Mouse (Mus musculus) embryo, embryonic 11.5 days (tissue): ENCODE results near the gene Rbm3.

Source experiments
- DNase-seq: peaks from one replicate; pipeline ENCODE4 v3.0.0-alpha.2; 2012; ENCODE audit warnings: low read depth, low spot score

Gene Rbm3

DNA sequence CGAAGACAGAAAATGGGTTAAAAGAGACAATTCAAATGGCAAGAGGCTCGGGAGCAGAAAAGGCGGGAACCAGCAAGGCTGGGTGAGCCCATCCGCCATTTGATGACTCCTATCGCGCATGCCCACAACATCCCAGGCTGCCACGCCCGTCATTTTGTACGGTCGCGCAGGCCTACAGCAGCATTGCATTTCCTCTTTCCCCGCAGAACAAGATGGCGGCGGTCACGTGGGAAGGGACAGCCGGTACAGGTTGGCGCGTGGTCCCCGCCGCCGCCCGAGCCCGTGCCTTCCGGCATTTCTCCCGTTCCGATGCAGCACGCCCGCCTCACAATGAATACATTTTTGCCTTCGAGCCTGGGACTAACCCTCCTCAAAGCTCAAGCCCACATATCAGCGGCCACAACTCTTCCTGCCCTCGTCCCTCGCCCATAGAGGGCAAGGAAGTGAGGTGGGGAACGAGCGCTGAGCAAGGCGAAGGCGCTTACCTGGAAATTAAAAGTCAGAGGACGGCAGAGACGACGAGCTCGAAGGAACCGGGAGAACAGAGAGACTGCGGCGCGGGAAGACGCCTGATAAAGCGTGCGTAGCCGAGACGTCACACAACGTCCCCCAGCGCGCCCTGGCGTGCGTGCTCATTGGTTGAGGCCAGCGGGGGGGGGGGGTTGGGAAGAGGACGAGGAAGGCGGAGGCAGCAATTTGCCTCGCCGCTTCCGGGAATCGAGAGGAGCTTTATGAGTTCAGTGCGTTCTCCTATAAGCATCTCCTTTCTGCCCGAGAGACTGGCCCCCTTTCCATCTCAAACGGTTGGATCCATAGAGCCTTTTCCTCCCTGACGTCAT, at the start of gene Rbm3:
Gene Rbm3, minus strand, starts transcription at position 728 of the 839 bp plus-strand sequence.
- DNase-seq = peak; percentile 82

DNA sequence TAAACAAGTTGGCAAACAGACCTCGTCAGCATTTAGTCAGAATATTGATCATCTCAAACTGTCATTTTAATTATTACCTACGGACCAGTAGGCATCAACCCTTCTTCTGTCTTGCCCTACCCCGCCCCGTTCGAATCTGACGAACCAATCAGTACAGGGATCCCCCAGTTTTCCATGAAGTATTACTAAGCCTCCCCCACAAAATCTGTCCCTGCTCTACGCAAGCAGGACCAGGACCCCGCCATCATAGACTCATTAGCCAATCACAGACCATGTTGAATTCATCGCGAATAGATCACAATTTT, 47.7 kb upstream of the Rbm3 start, which contains the start of gene Ebp:
Gene Ebp, minus strand, starts transcription at position 94 of the 305 bp plus-strand sequence.
- DNase-seq = no peak

DNA sequence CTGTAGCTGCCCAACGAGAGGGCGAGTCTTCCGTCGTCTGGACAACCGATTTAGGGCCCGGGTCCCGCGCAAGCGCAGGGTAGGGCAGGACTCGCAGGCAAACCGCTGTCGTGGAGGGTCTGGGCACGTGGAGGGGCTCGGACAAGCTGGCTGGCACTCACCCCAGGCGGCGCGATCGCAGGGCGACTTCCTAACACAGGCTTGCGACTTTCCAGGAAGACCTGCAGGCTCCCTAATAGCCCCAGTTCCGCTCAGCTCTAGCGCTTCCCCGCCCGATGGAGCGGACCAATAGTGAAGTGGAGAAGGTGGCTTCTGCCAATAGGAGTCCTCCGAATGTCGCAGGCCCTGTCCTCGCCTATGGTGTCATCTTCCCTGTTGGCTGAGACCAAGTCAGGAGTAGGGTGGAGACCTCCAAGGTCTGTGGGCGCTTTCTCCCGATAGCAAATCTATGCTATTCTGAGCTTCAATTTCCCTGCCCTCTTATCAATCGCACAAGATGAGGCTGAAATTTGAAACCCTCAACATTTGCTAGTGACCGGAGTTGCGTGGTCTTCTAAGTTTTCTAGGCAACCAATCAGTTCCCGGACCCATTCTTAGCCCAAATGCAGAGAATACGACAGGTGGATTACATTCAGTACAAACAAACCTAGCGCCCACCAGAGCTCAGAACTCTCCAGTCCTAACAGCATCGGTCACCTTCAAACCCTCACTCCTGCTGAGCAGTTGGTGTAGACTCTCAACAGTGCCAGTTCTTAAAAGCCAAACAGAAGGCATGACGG, 47.1 kb upstream of the Rbm3 start:
- peak; percentile 46 for DNase-seq

DNA sequence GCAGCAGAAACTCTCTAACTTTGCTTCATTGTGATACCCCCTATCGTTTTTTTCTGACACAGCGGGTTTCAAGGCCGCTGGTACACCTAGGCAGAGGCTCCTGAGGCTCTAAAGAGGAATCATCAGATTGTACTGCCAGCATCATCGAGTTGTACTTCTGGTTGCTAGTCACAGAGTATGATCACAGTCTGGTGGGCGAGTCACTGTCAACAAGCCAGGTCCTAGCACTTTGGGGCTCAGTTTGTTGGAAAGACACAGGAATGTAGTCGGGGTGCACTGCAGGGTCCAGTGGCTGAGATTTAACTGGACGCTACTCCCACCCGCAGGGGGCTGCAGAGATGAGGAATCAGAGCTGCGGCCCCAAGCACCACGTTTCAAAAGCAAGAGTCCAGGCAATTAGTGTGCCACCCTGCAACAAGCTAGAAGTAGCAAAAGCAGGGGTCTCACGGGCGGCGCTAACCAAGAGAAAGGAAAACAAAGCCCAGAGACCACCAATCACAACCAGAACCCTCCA, 46.5 kb upstream of the Rbm3 start:
- DNase-seq = no peak

DNA sequence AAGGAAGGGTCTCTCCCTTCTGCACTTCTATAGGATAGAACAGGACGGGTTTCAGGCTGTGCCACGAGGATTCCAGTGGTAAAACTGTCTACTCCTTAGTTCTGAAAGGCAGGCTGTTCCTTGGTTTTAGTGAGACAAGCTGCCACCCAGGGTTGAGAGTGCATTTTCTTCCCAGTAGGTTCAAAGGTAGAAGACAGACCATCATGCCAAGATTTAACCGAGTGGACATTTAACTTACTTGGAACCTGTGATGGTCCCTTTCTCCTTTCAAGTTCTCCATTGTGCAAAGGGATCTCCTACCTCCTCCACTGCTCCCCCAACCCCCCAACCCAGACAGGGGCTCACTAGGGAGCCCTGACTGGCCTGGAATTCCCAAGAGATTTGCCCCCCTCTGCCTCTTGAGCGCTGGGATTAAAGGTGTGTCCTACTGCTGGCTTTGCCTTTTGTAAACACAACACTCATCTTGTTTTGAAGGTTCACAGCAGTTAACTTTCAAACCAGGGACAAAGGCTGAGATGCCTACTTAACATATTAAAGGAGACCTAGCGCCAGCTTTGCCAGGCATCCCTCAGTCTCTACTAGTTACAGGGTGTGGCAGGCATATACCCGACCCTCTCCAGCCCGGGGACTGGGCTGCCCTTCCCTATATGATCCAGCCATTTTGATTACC, 37.3 kb upstream of the Rbm3 start:
- no peak for DNase-seq

DNA sequence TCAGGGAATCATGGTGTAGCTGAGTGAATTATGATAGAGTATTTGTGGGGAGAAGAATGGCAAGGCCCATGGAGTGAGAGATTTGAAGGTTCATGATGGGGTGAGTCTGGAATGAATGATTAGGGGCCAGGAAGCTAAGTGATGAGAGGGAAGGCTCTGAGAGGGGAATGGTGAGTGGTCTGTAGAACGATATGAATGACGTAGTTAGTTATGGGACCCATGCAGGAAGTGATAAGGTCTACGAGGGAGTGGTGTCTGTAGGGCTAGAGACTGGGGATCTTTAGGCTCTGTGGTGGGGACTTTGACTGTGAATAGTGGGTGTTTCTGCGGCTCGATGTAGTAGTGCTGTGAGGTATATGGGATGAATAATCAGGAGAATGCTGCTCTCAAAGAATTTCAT, 34.0 kb upstream of the Rbm3 start:
- no peak for DNase-seq

DNA sequence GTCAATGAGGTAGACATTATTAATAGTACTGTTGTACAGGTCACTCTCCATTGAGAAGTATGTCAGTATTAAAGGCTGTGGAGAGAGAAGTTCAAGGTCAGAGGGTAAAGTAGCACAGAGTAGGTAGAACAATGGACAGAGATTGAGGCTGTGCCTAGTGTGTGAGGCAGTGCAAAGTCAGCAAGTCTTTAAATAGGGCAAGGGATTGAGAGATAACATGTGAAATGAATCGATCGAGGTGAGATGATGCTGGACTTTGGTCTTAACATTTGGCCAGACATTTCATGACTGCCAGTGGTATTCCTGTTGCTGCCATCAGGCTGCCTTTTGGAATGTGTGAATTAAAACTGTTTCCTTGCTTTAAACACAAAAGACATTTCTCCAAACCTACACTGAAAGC, 33.2 kb upstream of the Rbm3 start:
- DNase-seq = no peak

DNA sequence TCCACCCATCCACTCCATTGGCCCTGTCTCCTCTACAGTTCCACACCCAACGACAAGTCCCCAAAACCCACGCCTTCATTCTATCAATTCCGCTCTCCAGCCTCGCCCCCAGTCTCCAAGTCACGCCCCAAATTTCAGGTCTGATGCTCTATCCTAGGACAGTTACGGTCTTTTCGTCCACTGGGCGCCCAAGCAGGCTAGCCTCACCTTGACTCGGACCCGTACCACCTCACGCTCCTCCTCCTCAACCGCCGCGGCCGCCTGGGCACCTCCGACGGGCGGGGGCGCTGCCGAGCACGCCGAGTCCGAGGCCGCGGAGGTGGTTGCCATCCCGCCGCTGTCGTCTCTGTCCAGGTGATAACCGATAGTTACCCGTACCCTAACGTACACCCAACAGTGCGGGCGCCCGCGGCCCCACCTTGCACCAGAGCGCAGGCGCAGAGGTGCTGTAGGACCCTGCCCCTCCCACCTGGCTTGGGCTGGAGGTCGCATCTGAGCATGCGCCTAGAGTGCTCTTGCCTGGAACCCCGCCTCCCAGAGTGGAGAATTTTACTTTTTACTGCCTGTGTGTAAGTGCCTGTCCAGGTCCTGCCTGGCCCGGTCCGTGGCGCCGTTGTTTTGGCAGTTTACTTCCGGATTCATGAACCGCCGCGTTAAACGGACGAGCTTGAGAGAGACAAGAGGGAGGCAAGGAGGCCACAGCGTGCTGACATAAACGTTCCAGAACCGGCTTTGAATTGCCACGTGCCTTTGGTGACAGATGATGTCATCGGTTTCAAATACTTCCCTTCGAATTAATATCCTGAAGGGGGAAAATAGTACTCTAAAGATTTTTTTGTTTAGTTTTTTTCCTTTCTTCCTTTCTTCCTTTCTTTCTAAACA, 30.1 kb upstream of the Rbm3 start, which contains the start of gene Tbc1d25:
Gene Tbc1d25, minus strand, starts transcription at position 678 of the 882 bp plus-strand sequence.
- DNase-seq = peak; percentile 73

DNA sequence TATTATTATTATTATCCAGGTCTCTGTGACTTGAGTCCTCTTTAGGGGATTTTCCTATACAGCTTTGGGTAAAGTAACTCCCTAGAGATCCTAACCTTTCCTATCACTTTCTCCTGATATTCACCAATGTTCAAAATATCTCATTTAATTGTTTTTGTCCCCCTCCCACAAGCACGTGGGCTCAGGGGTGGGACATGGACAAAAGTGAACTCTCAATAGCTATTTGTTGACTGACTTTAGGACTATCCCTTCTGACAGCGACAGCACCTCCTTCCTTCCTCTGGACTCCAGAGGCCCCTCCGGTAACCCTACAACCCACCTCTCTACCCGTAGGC, 29.5 kb upstream of the Rbm3 start:
- no peak for DNase-seq

DNA sequence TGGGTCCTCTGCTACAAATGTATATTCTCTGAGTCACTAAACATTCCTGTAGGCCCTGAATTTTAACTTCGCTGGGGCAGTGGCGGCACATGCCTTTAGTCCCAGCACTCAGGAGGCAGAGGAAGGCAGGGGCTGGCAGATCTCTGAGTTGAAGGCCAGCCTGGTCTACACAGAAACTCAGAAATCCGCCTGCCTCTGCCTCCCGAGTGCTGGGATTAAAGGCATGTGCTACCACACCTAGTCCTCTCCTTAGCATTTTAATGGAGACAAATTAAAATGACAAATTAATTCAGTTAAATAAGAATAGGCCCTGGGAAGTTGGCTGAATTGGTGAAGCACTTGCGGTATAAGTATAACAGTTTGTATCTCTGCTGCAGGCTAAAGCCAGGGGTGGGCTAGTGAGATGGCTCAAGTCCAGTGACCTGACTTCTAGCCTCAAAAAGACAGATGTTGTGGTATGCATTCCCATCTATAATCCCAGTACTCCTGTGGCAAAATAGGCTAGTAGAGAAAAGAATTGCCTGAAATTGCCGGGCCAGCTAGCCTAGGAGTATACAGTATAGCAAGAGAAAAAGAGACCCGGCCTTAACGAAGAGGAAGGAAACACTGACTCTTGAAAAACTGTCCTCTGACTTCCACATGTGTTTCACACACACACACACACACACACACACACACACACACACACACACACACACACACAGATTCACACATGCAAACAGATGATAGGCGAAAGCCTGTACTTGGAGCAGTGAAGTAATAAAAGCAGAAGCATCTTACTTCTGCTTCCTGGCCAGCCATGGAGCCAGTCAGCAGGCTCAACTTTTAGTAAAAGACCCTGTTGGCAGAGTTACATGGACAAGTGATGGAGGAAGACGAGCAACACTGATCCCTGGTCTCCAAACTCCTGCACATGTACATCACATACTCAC, 22.3 kb upstream of the Rbm3 start:
- no peak for DNase-seq

DNA sequence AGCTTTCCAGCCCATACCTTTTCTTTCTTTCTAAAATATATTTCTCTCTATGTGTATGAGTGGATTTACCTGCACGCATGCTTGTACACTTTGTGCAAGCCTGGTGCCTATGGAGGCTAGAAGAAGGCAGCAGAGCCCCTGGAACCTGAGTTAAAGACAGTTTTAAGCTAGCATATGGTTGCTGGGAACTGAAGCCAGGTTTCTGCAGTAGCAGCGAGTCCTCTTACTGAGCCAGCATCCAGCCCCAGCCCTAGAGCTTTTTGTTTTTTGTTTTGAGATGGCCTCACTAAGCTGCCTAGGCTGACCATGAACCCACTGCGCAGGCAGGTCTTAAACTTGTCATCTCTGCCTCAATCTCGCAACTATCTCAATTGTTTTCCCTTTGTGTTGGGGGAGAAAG, 18.8 kb upstream of the Rbm3 start:
- no peak for DNase-seq

DNA sequence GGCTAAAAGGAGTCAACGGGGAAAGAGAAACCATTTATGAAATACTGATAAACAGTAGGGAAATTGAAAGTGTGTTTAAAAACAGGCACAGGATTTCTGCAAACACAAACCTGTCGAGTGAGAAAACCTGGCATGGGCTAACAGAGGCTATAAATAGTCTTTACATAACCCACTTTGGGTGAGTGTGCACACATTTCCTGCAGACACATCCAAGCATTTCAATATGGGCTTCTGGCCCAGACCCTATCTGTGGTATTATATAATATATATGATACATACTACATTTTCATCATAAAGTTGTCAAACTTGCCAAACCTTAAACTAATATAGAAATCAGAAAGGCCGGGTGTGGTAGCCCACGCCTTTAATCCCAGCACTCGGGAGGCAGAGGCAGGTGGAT, 17.4 kb upstream of the Rbm3 start:
- DNase-seq = no peak

DNA sequence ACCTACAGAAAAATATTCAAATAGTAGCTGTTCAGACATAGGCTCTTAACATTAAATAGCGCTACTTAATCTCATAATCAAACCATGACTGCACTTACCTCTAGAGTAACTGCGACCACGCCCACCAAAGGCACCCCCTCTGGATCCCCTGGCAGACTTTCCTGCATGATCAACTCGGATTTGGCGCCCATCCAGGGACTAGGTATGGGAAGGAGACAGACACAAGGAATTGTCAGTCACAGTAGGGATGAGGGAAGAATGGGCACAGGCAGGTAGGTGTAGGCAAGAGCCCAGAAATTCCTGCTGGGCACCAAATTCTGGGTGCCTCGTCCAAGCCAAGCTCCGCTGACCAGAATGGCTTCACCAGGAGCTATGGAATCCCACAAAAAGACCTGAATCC, 1.9 kb downstream of the Rbm3 start:
- no peak for DNase-seq

DNA sequence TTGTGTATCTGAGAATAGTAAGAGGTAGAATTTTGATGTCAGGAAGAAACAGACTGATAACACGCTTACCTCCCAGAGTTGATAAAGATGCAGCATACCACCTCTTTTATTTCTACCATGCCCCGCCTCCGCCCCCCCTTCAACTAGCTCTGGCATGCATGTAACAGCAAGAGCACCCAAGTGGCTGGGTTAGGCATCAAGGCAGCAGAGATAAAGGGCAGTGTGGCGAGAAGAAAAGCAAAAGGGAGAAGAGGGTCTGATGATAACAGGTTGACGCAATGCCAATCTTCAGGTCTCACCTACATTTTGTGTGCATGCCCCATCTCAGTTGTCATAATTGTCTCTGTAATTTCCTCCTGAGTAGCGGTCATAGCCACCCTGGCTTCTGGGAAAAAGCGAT, 2.7 kb downstream of the Rbm3 start:
- DNase-seq = no peak

DNA sequence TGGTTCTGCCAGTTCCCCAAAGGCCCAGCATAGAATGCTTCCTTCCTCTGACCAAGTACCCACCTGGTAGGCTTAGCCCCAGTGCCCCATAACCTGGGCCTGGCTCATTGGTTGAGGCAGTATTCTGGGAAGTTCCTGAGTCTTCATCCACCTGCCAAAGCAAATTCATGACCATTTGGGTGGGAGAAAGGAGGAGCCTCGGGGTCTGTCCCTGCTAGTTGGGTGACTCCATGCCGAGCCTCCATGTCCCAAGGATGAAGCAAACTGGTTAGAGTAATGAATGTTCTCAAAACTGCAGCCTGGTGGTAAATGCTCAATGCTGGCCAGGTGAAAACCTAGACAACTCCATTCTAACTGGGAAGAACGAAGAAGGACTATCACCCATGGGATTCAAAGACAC, 4.6 kb downstream of the Rbm3 start:
- no peak for DNase-seq

DNA sequence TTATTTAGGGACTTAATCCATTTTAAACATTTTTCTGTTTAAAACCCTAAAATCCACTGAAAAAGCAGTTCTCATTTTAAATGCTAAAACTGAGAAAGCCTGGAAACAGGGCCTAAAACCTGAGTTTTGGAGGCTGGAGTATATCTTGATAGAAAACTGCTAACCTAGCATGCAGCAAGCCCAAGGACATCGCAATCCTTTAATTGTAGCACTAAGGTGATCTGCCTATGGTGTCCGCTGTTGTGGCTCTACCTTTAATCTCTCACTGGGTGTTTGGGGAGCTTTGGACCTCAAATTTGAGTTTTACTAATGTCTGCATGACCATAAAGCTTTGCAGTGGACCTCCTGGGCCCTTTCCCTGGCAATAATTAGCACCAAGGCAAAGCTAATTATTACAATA, 5.2 kb downstream of the Rbm3 start:
- DNase-seq = no peak

DNA sequence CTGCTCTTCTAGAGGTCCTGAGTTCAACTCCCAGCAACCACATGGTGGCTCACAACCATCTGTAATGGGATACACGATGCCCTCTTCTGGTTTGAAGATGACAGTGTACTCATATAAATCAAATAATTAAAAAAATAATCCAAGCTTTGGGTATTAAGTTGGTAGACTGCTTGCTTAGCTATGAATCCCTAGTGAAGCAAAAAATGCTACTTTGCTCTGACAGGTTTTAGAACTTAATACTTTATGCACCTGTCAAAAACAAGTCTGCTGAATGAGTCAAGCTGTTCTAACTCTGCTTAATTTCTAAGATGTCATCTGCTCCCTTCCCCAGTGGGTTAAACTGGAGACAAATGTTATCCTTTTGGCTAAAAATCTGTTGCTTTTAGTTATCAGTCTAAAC, 6.2 kb downstream of the Rbm3 start:
- no peak for DNase-seq

DNA sequence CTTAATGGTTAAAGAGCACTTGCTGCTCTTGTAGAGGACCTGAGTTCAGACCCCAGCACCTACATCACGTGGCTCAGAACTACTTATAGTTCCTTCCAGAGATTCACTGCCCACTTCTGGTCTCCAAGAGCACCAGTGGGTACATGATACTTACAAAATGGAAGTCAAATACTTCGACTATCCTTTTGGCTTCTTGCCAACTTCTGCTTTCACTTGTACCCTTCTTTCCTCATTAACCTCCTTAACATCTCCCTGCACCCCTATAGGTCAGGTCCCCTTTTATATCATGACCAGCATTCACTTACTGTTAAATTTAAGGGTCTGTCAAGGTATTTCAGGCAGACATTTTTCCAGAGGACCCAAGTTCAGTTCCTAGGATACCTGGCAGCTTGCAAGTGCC, 9.8 kb downstream of the Rbm3 start:
- no peak for DNase-seq

DNA sequence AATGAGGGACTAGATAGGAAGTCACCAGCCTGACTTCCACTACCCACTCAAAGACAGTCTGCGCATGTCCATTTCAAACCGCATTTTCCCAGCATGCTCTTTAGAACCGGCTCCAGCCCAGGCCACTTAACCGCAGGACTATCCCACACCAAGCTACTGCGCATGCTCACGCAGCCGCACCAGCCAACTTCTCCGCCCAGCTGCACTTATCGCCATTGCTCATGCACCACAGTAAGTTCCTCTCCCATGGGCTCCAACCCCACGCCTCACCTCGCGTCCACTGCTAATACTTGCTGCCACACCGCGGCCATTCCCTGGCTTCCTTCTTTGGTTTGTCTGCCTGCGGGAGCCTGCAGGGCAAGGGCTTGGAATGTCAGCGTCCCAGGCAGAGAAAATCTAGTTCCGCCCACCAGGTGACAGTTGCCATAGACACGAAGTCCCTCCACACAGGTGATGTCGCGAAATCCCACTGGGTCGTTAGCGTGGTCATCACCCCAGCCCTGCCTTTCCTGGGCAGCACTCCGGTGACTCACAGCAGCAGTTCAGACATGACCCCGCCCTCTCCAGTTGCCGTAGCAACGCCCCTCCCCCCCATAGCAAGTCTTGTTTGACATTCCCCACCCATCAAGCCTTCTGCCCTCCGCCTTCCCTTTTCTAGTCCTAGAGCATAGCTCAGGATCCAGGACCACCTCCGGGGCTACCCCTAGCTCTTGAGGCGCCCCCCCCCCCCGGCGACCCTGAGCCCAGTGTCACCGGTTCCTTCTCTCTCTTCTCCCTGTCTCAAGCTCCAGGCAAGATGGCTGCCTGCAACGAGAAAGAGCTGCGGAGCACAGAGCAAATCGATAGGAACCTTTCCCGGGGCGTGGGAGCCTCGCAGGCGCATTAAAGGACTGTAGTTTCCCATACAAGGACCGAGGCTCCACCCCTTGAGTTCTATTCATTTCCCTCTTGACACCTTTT, 13.4 kb downstream of the Rbm3 start, which contains the start of gene Wdr13:
Gene Wdr13, minus strand, starts transcription at position 876 of the 960 bp plus-strand sequence.
- DNase-seq = peak; percentile 73
